Mouse (Mus musculus): ENCODE measurements at regions not wholly inside any gene's neighbourhood (a gene's known extent, or its start where the extent isn't known, plus 50 kb on each side); places are given as distances from the start of the nearest gene placed in this dataset.

DNA sequence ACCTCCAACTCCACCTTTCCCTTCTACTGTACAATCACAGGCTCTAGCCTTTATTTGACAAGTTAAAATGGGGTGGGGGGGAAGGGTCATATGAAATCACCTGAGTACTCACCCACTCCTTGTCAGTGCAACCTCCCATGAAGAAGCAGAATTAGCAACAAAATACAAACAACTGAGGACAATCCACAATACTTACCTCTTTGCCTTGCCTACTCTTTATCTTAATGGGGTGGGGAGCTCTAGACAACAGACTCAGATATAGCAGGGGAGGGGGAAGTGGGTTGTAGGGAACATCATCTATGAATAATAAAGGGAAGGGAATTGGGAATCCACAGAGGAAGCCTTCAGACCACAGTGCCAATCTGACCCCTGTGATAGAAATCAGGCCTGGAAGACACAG lies 86.1 kb upstream of the Phyhipl start:
- Histone ChIP-seq H3K4me1 (ENCODE audit: insufficient read depth, low read length) (no peaks in the 10 kb centered on the region), H3K27me3 (ENCODE audit: insufficient read depth, low read length) (no peaks in the 10 kb centered on the region), H3K4me3 (ENCODE audit: low read length) (no peak overlapping the region), H3K36me3 (ENCODE audit: insufficient read depth, low read length) (no peaks in the 10 kb centered on the region), H3K9me3 (ENCODE audit: low read length) (no peaks in the 10 kb centered on the region), H3K9ac (replicated peaks; ENCODE audit: low read length) (no peak overlapping the region), H3K4me2 (ENCODE audit: low read depth, low read length) (no peak overlapping the region), H3K27ac (no peak overlapping the region)
- no peak for TF ChIP-seq CTCF (IDR thresholded peaks at IDR 0.05; ENCODE audit: low read depth)
- ATAC-seq, result no peak
- no peak for DNase-seq (ENCODE audit: low spot score)

DNA sequence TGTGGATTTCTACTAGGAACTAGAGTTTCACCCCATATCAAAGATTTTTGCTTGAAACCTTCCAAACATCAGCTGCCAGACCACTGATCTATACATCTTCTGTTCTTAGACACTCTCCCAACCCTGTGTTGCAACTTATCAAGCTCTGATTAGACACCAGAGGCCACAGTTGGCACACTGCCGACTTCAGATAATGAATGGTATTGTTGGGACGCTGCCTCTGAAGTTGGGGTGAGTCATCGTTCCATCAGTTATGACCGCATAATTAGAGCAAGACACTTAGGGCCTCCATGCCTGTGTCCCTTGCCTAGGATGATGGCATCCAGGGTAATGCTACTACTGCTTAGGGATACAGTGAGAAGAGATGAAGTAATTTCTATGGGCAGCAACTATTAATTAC lies 84.3 kb upstream of the Phyhipl start:
- Histone ChIP-seq H3K4me1 (ENCODE audit: insufficient read depth, low read length) (no peaks in the 10 kb centered on the region), H3K4me2 (ENCODE audit: low read depth, low read length) (no peak overlapping the region), H3K27me3 (ENCODE audit: insufficient read depth, low read length) (no peaks in the 10 kb centered on the region), H3K9me3 (ENCODE audit: low read length) (no peaks in the 10 kb centered on the region), H3K27ac (no peak overlapping the region), H3K9ac (replicated peaks; ENCODE audit: low read length) (no peak overlapping the region), H3K36me3 (ENCODE audit: insufficient read depth, low read length) (no peaks in the 10 kb centered on the region), H3K4me3 (ENCODE audit: low read length) (no peak overlapping the region)
- DNase-seq (ENCODE audit: low spot score) (no peak), ATAC-seq (no peak)
- WGBS, result 60% methylated on average over 4 of the region's 4 CpGs
- no peak for TF ChIP-seq CTCF (IDR thresholded peaks at IDR 0.05; ENCODE audit: low read depth)

DNA sequence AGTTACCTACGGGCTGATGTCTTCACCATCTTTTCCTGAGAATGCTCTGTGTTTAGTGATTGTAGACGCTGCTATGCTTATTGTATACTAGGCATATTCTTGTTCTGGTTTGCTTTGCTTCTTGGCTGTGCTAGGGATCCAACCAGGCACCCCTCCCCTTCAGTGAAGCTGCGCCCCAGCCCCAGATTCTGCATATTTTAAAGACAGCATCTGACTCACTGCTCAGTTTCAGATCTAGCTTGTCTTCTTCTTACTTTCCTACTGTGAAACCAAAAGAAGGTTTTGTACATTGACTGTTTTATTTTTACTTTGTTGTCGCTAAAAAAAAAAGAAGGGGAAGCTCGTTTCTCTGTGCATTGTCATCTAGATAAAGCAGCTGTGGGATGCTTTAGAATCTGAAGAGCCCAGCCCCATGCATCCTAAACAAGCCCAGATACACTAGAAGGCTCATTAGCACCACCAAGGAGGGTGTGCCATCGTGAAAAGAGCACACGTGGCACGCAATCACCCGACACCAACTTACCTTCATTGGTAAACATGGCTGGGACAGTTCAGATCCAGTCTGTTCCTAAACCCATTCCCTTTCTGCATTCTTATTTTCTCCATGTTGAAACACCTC lies 83.7 kb upstream of the Phyhipl start:
- no peak for ATAC-seq
- H3K27ac ChIP-seq, result no peak overlapping the region
- no peak overlapping the region for H3K4me2 ChIP-seq (ENCODE audit: low read depth, low read length)
- no peaks in the 10 kb centered on the region for H3K4me1 ChIP-seq (ENCODE audit: insufficient read depth, low read length)
- no peak overlapping the region for H3K4me3 ChIP-seq (ENCODE audit: low read length)
- no peak overlapping the region for H3K9ac ChIP-seq (replicated peaks; ENCODE audit: low read length)
- no peak for DNase-seq (ENCODE audit: low spot score)
- no peak for TF ChIP-seq CTCF (IDR thresholded peaks at IDR 0.05; ENCODE audit: low read depth)
- WGBS, result 51% methylated on average over 9 of the region's 9 CpGs
- H3K36me3 ChIP-seq (ENCODE audit: insufficient read depth, low read length), result no peaks in the 10 kb centered on the region
- H3K9me3 ChIP-seq (ENCODE audit: low read length), result no peaks in the 10 kb centered on the region
- H3K27me3 ChIP-seq (ENCODE audit: insufficient read depth, low read length), result no peaks in the 10 kb centered on the region

DNA sequence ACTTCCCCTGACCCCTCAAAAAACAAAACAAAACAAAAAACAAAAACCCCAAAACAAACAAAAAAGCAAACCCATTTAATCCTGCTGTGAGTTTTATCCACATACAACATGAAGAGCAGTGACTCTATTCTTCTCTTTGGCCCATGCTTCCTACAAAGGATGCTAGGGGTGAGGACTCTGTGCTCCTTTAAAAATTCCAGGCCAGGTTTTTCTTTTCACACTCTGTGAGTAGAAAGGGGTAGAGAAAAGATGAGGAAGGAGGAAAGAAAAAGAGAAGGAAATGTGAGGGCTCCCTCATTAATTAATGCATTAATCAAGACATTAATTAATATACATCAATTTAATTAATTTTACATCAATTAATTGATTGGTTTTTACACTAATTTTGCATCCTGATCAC lies 82.9 kb upstream of the Phyhipl start:
- Histone ChIP-seq H3K9ac (replicated peaks; ENCODE audit: low read length) (no peak overlapping the region), H3K4me2 (ENCODE audit: low read depth, low read length) (no peak overlapping the region), H3K27me3 (ENCODE audit: insufficient read depth, low read length) (no peaks in the 10 kb centered on the region), H3K27ac (no peak overlapping the region), H3K4me3 (ENCODE audit: low read length) (no peak overlapping the region), H3K4me1 (ENCODE audit: insufficient read depth, low read length) (no peaks in the 10 kb centered on the region), H3K36me3 (ENCODE audit: insufficient read depth, low read length) (no peaks in the 10 kb centered on the region), H3K9me3 (ENCODE audit: low read length) (no peaks in the 10 kb centered on the region)
- DNase-seq (ENCODE audit: low spot score) (no peak), ATAC-seq (no peak)
- TF ChIP-seq CTCF (IDR thresholded peaks at IDR 0.05; ENCODE audit: low read depth), result no peak

DNA sequence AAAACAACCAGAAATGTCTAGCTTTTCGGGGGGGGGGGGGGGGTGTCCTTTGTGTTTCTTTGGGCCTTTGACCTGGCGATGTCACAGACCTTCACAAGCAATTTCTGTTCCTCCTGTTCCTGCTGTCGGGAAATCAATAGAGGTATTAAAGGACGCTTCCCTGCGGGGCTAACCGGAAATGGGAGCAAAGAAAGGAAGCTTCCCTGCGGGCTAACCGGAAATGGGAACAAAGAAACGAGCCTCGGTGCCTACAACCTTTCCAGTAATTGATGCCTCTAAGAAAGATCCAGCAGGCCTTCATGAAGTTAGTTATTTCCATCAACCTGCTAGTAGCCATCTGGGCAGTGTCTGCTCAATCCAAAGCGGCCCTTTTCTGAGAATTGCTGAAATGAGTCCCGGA lies 78.2 kb upstream of the Phyhipl start:
- no peak for DNase-seq (ENCODE audit: low spot score)

DNA sequence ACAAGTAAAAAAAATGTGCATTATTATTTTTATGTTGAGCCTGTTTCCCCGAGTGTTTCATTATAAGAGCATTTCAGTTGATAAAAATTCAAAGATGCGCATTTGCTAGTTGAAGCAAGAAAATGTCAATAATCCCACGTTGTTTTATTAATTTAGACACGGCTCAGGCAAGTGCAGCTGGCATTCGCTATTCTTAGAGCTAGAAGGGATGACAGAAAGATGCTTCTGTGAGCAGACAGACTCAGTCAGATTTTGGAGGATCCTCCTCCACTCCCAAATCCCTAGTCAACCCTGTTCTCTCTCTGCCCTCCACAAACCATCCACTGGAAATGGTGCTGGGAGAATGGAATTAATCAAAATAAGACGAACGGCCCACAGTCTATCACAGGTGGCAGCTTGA lies 77.7 kb upstream of the Phyhipl start:
- Histone ChIP-seq H3K4me3 (ENCODE audit: low read length) (no peak overlapping the region), H3K4me2 (ENCODE audit: low read depth, low read length) (no peak overlapping the region), H3K4me1 (ENCODE audit: insufficient read depth, low read length) (no peaks in the 10 kb centered on the region), H3K27ac (no peak overlapping the region), H3K36me3 (ENCODE audit: insufficient read depth, low read length) (no peaks in the 10 kb centered on the region), H3K27me3 (ENCODE audit: insufficient read depth, low read length) (no peaks in the 10 kb centered on the region), H3K9me3 (ENCODE audit: low read length) (no peaks in the 10 kb centered on the region), H3K9ac (replicated peaks; ENCODE audit: low read length) (no peak overlapping the region)
- no peak for DNase-seq (ENCODE audit: low spot score)
- 52% methylated on average over 7 of the region's 7 CpGs for WGBS
- ATAC-seq, result no peak
- TF ChIP-seq CTCF (IDR thresholded peaks at IDR 0.05; ENCODE audit: low read depth), result no peak

More for the DNA sequence above, 78.2 kb upstream of the Phyhipl start:
- Histone ChIP-seq H3K36me3 (ENCODE audit: insufficient read depth, low read length) (no peaks in the 10 kb centered on the region), H3K4me1 (ENCODE audit: insufficient read depth, low read length) (no peaks in the 10 kb centered on the region), H3K9me3 (ENCODE audit: low read length) (no peaks in the 10 kb centered on the region), H3K9ac (replicated peaks; ENCODE audit: low read length) (no peak overlapping the region), H3K27ac (no peak overlapping the region), H3K27me3 (ENCODE audit: insufficient read depth, low read length) (no peaks in the 10 kb centered on the region), H3K4me2 (ENCODE audit: low read depth, low read length) (no peak overlapping the region), H3K4me3 (ENCODE audit: low read length) (no peak overlapping the region)
- ATAC-seq, result no peak
- no peak for TF ChIP-seq CTCF (IDR thresholded peaks at IDR 0.05; ENCODE audit: low read depth)
- WGBS, result 58% methylated on average over 12 of the region's 12 CpGs

DNA sequence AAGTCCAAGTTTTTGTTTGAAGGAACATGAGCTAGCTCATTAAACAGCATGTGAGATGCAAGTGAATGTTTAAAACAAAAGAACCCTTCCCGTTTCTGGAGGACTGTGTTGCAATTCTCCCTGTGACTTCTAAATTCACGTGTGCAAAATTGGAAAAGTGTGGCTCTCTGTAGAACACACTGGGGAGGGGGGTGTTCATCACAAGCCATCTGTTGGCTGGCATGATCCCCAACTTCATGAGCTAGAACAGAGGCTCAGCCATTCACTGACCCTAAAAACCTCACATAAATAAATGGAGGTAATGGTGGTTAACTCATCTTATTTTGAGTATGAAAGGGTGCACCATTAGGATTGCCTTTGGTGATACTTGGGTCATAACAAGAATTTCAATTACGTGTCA lies 69.3 kb upstream of the Phyhipl start:
- no peak overlapping the region for H3K9ac ChIP-seq (replicated peaks; ENCODE audit: low read length)

More for the DNA sequence above, 69.3 kb upstream of the Phyhipl start:
- ATAC-seq (no peak), DNase-seq (ENCODE audit: low spot score) (no peak)
- Histone ChIP-seq H3K4me1 (ENCODE audit: insufficient read depth, low read length) (no peaks in the 10 kb centered on the region), H3K4me3 (ENCODE audit: low read length) (no peak overlapping the region), H3K4me2 (ENCODE audit: low read depth, low read length) (no peak overlapping the region), H3K9me3 (ENCODE audit: low read length) (no peaks in the 10 kb centered on the region), H3K27ac (no peak overlapping the region), H3K27me3 (ENCODE audit: insufficient read depth, low read length) (no peaks in the 10 kb centered on the region), H3K36me3 (ENCODE audit: insufficient read depth, low read length) (no peaks in the 10 kb centered on the region)
- TF ChIP-seq CTCF (IDR thresholded peaks at IDR 0.05; ENCODE audit: low read depth), result no peak
- WGBS, result 65% methylated on average over 3 of the region's 3 CpGs

All from hindbrain, postnatal 0 days (tissue).